Mouse (Mus musculus) intestine, embryonic 16.5 days (tissue): ENCODE measurements at regions not wholly inside any gene's neighbourhood (a gene's known extent, or its start where the extent isn't known, plus 50 kb on each side); places are given as distances from the start of the nearest gene placed in this dataset.

ENCODE experiments used
- ATAC-seq: fragments of 200-750 bp; cut with Nextera tagmentation; 2 replicates; pipeline ENCODE4 v1.8.0; 2017; ENCODE audit warnings: moderate TSS enrichment, moderate library complexity
- H3K27ac ChIP-seq: fragments of 300-500 bp; sonication (generic); 2 replicates; pipeline ENCODE4 v1.5.1; 2014; ENCODE audit warnings: mild to moderate bottlenecking, low read length
- H3K27me3 ChIP-seq: fragments of 300-500 bp; sonication (generic); replicated peaks from 2 replicates; pipeline ENCODE4 v1.6.1; 2014; ENCODE audit warnings: low read length, control low read depth, mixed read lengths; ENCODE audit not compliant: control insufficient read depth, insufficient read depth
- H3K36me3 ChIP-seq: fragments of 300-500 bp; sonication (generic); 2 replicates; pipeline ENCODE4 v1.6.1; 2014; ENCODE audit warnings: low read length, control low read depth; ENCODE audit not compliant: control insufficient read depth, insufficient read depth
- H3K4me1 ChIP-seq: fragments of 300-500 bp; sonication (generic); 2 replicates; pipeline ENCODE4 v1.6.1; 2014; ENCODE audit warnings: low read length, control low read depth, mixed read lengths; ENCODE audit not compliant: control insufficient read depth, insufficient read depth
- H3K4me2 ChIP-seq: fragments of 300-500 bp; sonication (generic); 2 replicates; pipeline ENCODE4 v1.6.1; 2014; ENCODE audit warnings: low read depth, low read length, control low read depth
- H3K4me3 ChIP-seq: fragments of 300-500 bp; sonication (generic); 2 replicates; pipeline ENCODE4 v1.5.1; 2014; ENCODE audit warnings: mild to moderate bottlenecking, low read length
- H3K9ac ChIP-seq: fragments of 300-500 bp; sonication (generic); 2 replicates; pipeline ENCODE4 v1.6.1; 2014; ENCODE audit warnings: low read depth, low read length
- H3K9me3 ChIP-seq: fragments of 300-500 bp; sonication (generic); 2 replicates; pipeline ENCODE4 v1.6.1; 2016; ENCODE audit warnings: low read length, control low read depth; ENCODE audit not compliant: control insufficient read depth
- WGBS: fragments of 180-500 bp; shearing (Covaris S2); extraction: QIAGEN DNeasy Blood & Tissue Kit; methylation state at CpG from one replicate; pipeline ENCODE4 v1.1.7; 2014; 5-methylcytosine and 5-hydroxymethylcytosine counted together

- Histone ChIP-seq H3K27me3 (no peaks in the 10 kb centered on the region), H3K36me3 (no peaks in the 10 kb centered on the region), H3K9ac (no peak overlapping the region), H3K9me3 (no peaks in the 10 kb centered on the region), H3K4me3 (no peak overlapping the region), H3K4me1 (no peaks in the 10 kb centered on the region), H3K27ac (no peak overlapping the region), H3K4me2 (no peak overlapping the region)
- WGBS = 88% methylated on average over 2 of the region's 2 CpGs
- no peak for ATAC-seq
These were observed 163.7 kb downstream of the Kcna5 start for GRCm38 (mm10) chr6:126371489-126371888.

GRCm38 (mm10) chr6:126365495-126365894, 169.7 kb downstream of the Kcna5 start:
- no peaks in the 10 kb centered on the region for H3K9me3 ChIP-seq
- H3K4me3 ChIP-seq = no peak overlapping the region
- H3K4me1 ChIP-seq = no peaks in the 10 kb centered on the region
- H3K9ac ChIP-seq = no peak overlapping the region
- H3K36me3 ChIP-seq = no peaks in the 10 kb centered on the region
- H3K27me3 ChIP-seq = no peaks in the 10 kb centered on the region
- no peak overlapping the region for H3K4me2 ChIP-seq
- H3K27ac ChIP-seq = no peak overlapping the region
- WGBS = 84% methylated on average over 8 of the region's 8 CpGs
- ATAC-seq = no peak

- no peak overlapping the region for H3K4me2 ChIP-seq
- 69% methylated on average over 3 of the region's 3 CpGs for WGBS
- H3K27ac ChIP-seq = no peak overlapping the region
- no peak for ATAC-seq
- H3K27me3 ChIP-seq = no peaks in the 10 kb centered on the region
- H3K9me3 ChIP-seq = no peaks in the 10 kb centered on the region
- H3K36me3 ChIP-seq = no peaks in the 10 kb centered on the region
- no peak overlapping the region for H3K4me3 ChIP-seq
- H3K4me1 ChIP-seq = no peaks in the 10 kb centered on the region
- H3K9ac ChIP-seq = no peak overlapping the region
These were observed 172.9 kb downstream of the Kcna5 start for GRCm38 (mm10) chr6:126362331-126362730.

GRCm38 (mm10) chr6:126353346-126353745, 181.9 kb downstream of the Kcna5 start:
- H3K4me2 ChIP-seq = no peak overlapping the region
- no peaks in the 10 kb centered on the region for H3K36me3 ChIP-seq
- H3K4me3 ChIP-seq = no peak overlapping the region
- 43% methylated on average over 2 of the region's 2 CpGs for WGBS
- no peak overlapping the region for H3K9ac ChIP-seq
- no peaks in the 10 kb centered on the region for H3K4me1 ChIP-seq
- H3K27ac ChIP-seq = no peak overlapping the region
- ATAC-seq = no peak
- no peaks in the 10 kb centered on the region for H3K9me3 ChIP-seq
- no peaks in the 10 kb centered on the region for H3K27me3 ChIP-seq

GRCm38 (mm10) chr6:126350476-126350875, 183.8 kb upstream of the Ntf3 start:
- no peaks in the 10 kb centered on the region for H3K9me3 ChIP-seq
- H3K27ac ChIP-seq = no peak overlapping the region
- H3K4me3 ChIP-seq = no peak overlapping the region
- 55% methylated on average over 2 of the region's 2 CpGs for WGBS
- H3K36me3 ChIP-seq = no peaks in the 10 kb centered on the region
- no peak for ATAC-seq
- H3K4me2 ChIP-seq = no peak overlapping the region
- H3K9ac ChIP-seq = no peak overlapping the region
- no peaks in the 10 kb centered on the region for H3K4me1 ChIP-seq
- no peaks in the 10 kb centered on the region for H3K27me3 ChIP-seq

- H3K9me3 ChIP-seq = no peaks in the 10 kb centered on the region
- H3K4me1 ChIP-seq = no peaks in the 10 kb centered on the region
- H3K4me3 ChIP-seq = no peak overlapping the region
- WGBS = 58% methylated on average over 2 of the region's 2 CpGs
- no peak overlapping the region for H3K9ac ChIP-seq
- H3K27me3 ChIP-seq = no peaks in the 10 kb centered on the region
- no peak overlapping the region for H3K4me2 ChIP-seq
- no peaks in the 10 kb centered on the region for H3K36me3 ChIP-seq
- H3K27ac ChIP-seq = no peak overlapping the region
- no peak for ATAC-seq
These were observed 183.2 kb upstream of the Ntf3 start for GRCm38 (mm10) chr6:126349905-126350304.

GRCm38 (mm10) chr6:126345221-126345620, 178.5 kb upstream of the Ntf3 start:
- Histone ChIP-seq H3K27me3 (no peaks in the 10 kb centered on the region), H3K36me3 (no peaks in the 10 kb centered on the region), H3K9ac (no peak overlapping the region), H3K4me1 (no peaks in the 10 kb centered on the region), H3K9me3 (no peaks in the 10 kb centered on the region), H3K27ac (no peak overlapping the region), H3K4me3 (no peak overlapping the region), H3K4me2 (no peak overlapping the region)
- ATAC-seq = no peak
- 48% methylated on average over 5 of the region's 5 CpGs for WGBS

- WGBS = 56% methylated on average over 10 of the region's 10 CpGs
- no peaks in the 10 kb centered on the region for H3K9me3 ChIP-seq
- no peak overlapping the region for H3K4me3 ChIP-seq
- no peak overlapping the region for H3K9ac ChIP-seq
- no peaks in the 10 kb centered on the region for H3K4me1 ChIP-seq
- H3K27me3 ChIP-seq = no peaks in the 10 kb centered on the region
- no peak overlapping the region for H3K4me2 ChIP-seq
- ATAC-seq = no peak
- H3K27ac ChIP-seq = no peak overlapping the region
- no peaks in the 10 kb centered on the region for H3K36me3 ChIP-seq
These were observed 173.4 kb upstream of the Ntf3 start for GRCm38 (mm10) chr6:126340098-126340610.

- Histone ChIP-seq H3K9me3 (no peaks in the 10 kb centered on the region), H3K27me3 (no peaks in the 10 kb centered on the region), H3K4me2 (no peak overlapping the region), H3K4me3 (no peak overlapping the region), H3K4me1 (no peaks in the 10 kb centered on the region), H3K9ac (no peak overlapping the region), H3K27ac (no peak overlapping the region), H3K36me3 (no peaks in the 10 kb centered on the region)
- 80% methylated on average over 8 of the region's 8 CpGs for WGBS
- ATAC-seq = no peak
These were observed 171.0 kb upstream of the Ntf3 start for GRCm38 (mm10) chr6:126337711-126338110.

- Histone ChIP-seq H3K27me3 (no peaks in the 10 kb centered on the region), H3K36me3 (no peaks in the 10 kb centered on the region), H3K9ac (no peak overlapping the region), H3K27ac (no peak overlapping the region), H3K4me1 (no peaks in the 10 kb centered on the region), H3K4me2 (no peak overlapping the region), H3K4me3 (no peak overlapping the region), H3K9me3 (no peaks in the 10 kb centered on the region)
- 70% methylated on average over 8 of the region's 8 CpGs for WGBS
- no peak for ATAC-seq
These were observed 167.5 kb upstream of the Ntf3 start for GRCm38 (mm10) chr6:126334258-126334657.
